Mouse (Mus musculus): Measurements from ENCODE around the gene Clca3b. TPM values are rescaled to one million over a fixed set of nuclear protein-coding genes. Genes with fewer than 3 reads are reported as not detected.
A peak's percentile ranks its signal among the peaks of the same experiment; 100 is the strongest.

Gene Clca3b
- total RNA-seq, 2 experiments from 2014 or later: not detected

DNA sequence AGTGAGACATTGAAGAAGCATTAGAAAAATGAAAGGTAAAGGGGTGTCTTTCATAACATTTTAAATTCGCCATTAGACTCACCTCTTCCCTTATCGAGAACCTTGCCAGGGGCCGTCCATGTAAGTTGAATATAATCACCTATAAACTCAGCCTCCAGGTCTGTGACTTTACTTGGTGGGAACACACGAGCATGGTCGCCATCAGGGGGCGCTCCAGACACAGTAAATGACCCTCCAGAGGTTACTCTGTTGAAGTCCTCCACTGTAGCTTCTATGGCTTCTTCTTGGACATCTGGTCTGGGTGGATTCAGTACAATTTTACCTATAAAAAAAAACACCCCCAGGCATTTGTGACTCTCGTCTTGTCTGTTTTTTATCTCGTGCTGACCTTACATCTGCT is 47.3 kb downstream of the Clca3b start:
- peak; percentile 66 for TF ChIP-seq CTCF (conservative IDR thresholded peaks at IDR 0.05)
- H3K4me3 ChIP-seq: no peak overlapping the region
- DNase-seq (ENCODE audit: low spot score in 2 of 2): no peak
- no peak overlapping the region for H3K27ac ChIP-seq

DNA sequence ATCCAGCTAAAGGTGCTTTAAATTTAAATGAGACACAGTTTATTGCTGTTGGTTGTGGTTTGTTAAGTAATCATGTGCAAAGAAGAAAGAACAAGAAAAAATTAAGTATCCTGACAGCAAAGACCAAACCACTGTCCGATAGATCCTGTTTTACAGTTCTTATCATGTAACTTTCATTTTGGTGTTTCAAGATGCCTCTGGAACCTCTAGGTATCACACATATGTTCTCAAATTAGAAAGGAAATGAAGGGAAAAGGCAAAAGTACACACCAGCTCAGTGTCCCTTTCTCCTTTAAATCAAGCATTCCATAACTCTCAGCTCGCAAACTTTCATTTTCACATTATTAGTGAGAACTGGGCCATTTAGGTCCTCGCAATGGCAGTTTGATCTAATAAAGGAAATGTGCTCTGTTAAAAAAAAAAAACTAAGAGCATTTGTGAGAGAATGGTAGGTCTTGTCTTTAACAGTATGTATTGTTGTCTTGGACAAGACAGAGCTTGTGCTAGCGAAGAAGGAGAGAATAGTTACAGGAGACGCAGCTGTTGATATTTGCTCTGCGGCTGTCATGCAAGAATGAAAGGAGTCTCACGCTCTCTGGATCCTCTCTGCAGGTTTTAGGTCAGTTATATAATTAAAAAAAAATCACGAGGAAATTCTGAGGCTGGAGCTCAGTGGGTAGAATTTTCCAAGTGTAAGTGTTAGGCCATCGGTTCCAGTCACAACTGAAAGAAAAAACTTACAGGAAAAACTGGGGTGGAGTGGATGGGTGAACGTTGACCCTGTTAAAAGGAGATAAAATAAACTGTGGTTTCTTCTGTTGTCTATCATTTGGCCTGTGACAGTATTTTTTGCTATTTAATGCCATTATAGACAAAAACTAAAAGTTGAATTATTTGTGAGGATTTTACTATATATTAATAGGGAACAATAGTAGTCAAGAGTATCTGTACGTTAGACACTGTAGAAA is 63.7 kb downstream of the Clca3b start:
- TF ChIP-seq CTCF (conservative IDR thresholded peaks at IDR 0.05): no peak
- no peak overlapping the region for H3K4me3 ChIP-seq
- no peak for DNase-seq (ENCODE audit: low spot score in 2 of 2)
- no peak overlapping the region for H3K27ac ChIP-seq

Other genes starting within 250 kb of the Clca3b start
- gene Sh3glb1, start 129.0 kb downstream of the Clca3b start, total RNA-seq (2021): 10 to 100 TPM; 51.9 to 52.3 TPM
- gene Clca3a1, start 88.4 kb downstream of the Clca3b start, total RNA-seq (2021): under 1 TPM; 0.12 to 0.13 TPM
- gene Clca3a2, start 29.9 kb downstream of the Clca3b start, total RNA-seq (2021): not detected
- not detected for gene Clca4b, start 83.2 kb upstream of the Clca3b start, total RNA-seq (2021)
- not detected for gene Clca4a, start 125.7 kb upstream of the Clca3b start, total RNA-seq (2021)
- not detected for gene Clca1, start 183.4 kb upstream of the Clca3b start, total RNA-seq (2021)